Mouse (Mus musculus): ENCODE results near the gene Tmem123. TPM values are rescaled to one million over a fixed set of nuclear protein-coding genes. Genes with fewer than 3 reads are reported as not detected.

The Tmem123 gene
- polyA plus RNA-seq, 1 experiment from 2014 or later, result 43.9 TPM

DNA sequence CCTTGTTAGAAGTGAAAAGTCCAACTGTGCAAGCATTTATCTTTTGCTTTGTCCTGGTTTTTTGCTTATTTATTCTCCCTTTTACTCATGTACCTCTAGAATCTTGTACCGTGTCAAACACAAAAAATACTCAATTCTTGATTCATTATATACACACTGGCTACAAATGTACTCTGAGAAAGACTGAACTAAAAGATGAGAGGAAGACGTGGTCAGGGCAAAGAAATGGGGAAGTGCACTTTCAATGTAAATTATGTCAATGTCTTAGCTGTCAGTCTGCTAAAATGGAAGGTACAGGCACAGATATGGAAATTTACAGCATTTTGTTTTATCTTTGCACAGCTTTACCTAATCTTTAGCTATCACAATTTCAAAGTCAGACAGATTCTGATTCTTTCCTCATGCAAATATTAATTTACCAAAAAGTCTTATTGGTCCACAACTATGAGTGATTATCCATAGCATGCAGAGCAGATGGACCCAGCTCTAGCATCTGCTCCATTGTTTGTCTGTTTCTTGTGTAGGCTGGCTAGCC lies 7.9 kb upstream of the Tmem123 start:
- H3K27ac ChIP-seq (ENCODE audit: low read depth, low read length), result no peak overlapping the region
- 80% methylated on average over 2 of the region's 2 CpGs for WGBS
- DNase-seq (ENCODE audit: low spot score) (no peak), ATAC-seq (no peak)
- H3K27me3 ChIP-seq (replicated peaks; ENCODE audit: control insufficient read depth, insufficient read depth, low read length), result no peaks in the 10 kb centered on the region
- no peak overlapping the region for H3K4me2 ChIP-seq (ENCODE audit: low read length)
- H3K9ac ChIP-seq (ENCODE audit: low read length), result no peak overlapping the region
- H3K4me3 ChIP-seq (ENCODE audit: low read depth, low read length), result no peak overlapping the region
- H3K4me1 ChIP-seq (ENCODE audit: control insufficient read depth, insufficient read depth, low read length), result no peaks in the 10 kb centered on the region
- H3K36me3 ChIP-seq (ENCODE audit: control insufficient read depth, insufficient read depth, low read length), result no peaks in the 10 kb centered on the region
- H3K9me3 ChIP-seq (replicated peaks; ENCODE audit: control insufficient read depth, low read length), result peaks cover 3% of the 10 kb centered on the region; the same call in 1 of the 2 replicates

DNA sequence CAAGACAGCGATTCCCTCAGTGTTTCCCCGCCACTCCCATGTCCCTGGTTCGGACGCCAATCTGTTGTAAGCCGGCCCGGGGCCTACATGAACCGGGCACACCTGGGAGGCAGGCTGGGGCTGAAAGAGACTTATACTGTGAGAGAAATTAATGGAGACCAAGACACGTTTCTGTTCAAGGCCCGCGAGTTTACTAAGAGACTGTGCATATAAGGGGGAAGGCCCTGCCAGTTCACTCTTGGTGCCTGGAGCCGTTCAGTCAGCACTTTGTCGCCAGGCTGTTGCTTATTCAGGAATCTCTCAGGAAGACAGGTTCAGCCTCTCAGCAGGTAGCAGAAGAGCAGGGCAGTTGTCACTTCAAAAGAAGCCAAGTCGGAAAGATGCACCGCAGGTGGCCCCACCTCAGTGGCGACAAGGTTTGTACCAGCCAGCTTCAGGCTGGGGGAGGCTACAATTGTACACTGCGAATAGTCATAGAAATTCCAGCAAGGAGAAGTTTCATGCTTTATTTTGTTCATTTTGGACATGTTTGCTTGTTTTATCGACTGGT lies 1.9 kb upstream of the Tmem123 start:
- 0 out of 2 replicates have a peak, but pooled peaks cover 11% of the 10 kb centered on the region for H3K4me1 ChIP-seq (ENCODE audit: control insufficient read depth, insufficient read depth, low read length)
- H3K4me2 ChIP-seq (ENCODE audit: low read length), result no peak overlapping the region
- no peak for ATAC-seq
- peaks cover 3% of the 10 kb centered on the region; the same call in 1 of the 2 replicates for H3K9me3 ChIP-seq (replicated peaks; ENCODE audit: control insufficient read depth, low read length)
- DNase-seq (ENCODE audit: low spot score), result no peak
- H3K4me3 ChIP-seq (ENCODE audit: low read depth, low read length), result no peak overlapping the region
- 39% methylated on average over 17 of the region's 17 CpGs for WGBS
- H3K27ac ChIP-seq (ENCODE audit: low read depth, low read length), result no peak overlapping the region
- no peak overlapping the region for H3K9ac ChIP-seq (ENCODE audit: low read length)
- H3K27me3 ChIP-seq (replicated peaks; ENCODE audit: control insufficient read depth, insufficient read depth, low read length), result peaks cover 6% of the 10 kb centered on the region; the same call in 1 of the 2 replicates
- no peaks in the 10 kb centered on the region for H3K36me3 ChIP-seq (ENCODE audit: control insufficient read depth, insufficient read depth, low read length)

DNA sequence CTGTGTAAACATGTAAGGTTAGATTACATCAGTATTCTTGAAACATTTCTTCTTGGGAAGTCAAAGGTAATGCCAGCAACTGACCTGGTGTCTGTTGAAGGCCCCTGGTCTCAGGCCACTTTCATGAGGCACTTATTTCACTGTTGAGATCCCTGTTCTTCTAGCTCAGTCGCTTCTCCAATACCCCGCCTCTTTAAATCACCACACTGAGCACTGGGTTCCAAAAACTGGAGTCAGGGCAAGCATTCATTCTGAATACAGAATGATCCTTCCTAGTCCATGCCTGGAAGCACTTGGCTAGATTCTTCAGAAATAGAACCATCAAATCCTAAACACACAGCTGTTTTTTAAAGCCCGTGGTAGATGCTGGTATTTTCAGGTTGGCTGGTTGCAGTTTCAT lies 1.1 kb upstream of the Tmem123 start:
- H3K9me3 ChIP-seq (replicated peaks; ENCODE audit: control insufficient read depth, low read length), result peaks cover 3% of the 10 kb centered on the region; the same call in 1 of the 2 replicates
- 78% methylated on average over 3 of the region's 3 CpGs for WGBS
- peaks cover 14% of the 10 kb centered on the region; the same call in 1 of the 2 replicates for H3K4me1 ChIP-seq (ENCODE audit: control insufficient read depth, insufficient read depth, low read length)
- no peaks in the 10 kb centered on the region for H3K36me3 ChIP-seq (ENCODE audit: control insufficient read depth, insufficient read depth, low read length)
- DNase-seq (ENCODE audit: low spot score), result no peak
- no peak for ATAC-seq
- H3K4me3 ChIP-seq (ENCODE audit: low read depth, low read length), result no peak overlapping the region
- H3K27ac ChIP-seq (ENCODE audit: low read depth, low read length), result no peak overlapping the region
- H3K4me2 ChIP-seq (ENCODE audit: low read length), result no peak overlapping the region
- peaks cover 6% of the 10 kb centered on the region; the same call in 1 of the 2 replicates for H3K27me3 ChIP-seq (replicated peaks; ENCODE audit: control insufficient read depth, insufficient read depth, low read length)
- H3K9ac ChIP-seq (ENCODE audit: low read length), result no peak overlapping the region

DNA sequence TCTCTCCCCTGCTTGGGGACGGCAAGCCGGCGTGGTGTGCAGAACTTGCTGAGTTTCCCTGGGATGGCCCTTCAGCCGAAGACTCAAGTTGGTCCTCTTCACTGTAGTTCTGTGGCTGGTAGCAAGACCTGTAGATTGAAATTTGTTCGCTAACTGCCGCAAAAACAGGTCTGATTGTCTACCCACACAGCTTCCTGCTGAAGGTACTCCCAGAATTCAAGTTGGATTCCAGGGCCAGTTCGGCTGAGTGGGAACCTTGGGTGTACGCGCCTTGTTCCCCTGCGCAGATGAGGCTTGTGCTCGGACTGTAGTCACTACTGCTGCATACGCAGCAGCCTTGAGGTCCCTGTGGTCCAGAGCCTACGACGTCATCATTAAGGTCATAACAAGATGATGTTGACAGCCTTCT lies 626 bp downstream of the Tmem123 start:
- peaks cover 14% of the 10 kb centered on the region; the same call in 1 of the 2 replicates for H3K4me1 ChIP-seq (ENCODE audit: control insufficient read depth, insufficient read depth, low read length)
- H3K9me3 ChIP-seq (replicated peaks; ENCODE audit: control insufficient read depth, low read length), result no peaks in the 10 kb centered on the region
- ATAC-seq, result peak; percentile 13
- H3K4me2 ChIP-seq (ENCODE audit: low read length), result peak overlapping the region; percentile 62
- peak overlapping the region; percentile 75 for H3K4me3 ChIP-seq (ENCODE audit: low read depth, low read length)
- WGBS, result 2% methylated on average over 14 of the region's 14 CpGs
- peak overlapping the region; percentile 77 for H3K9ac ChIP-seq (ENCODE audit: low read length)
- DNase-seq (ENCODE audit: low spot score), result peak; percentile 42
- H3K27ac ChIP-seq (ENCODE audit: low read depth, low read length), result peak overlapping the region; percentile 50; the same call in 1 of the 2 replicates
- H3K36me3 ChIP-seq (ENCODE audit: control insufficient read depth, insufficient read depth, low read length), result peaks cover 7% of the 10 kb centered on the region; the same call in 1 of the 2 replicates
- peaks cover 6% of the 10 kb centered on the region; the same call in 1 of the 2 replicates for H3K27me3 ChIP-seq (replicated peaks; ENCODE audit: control insufficient read depth, insufficient read depth, low read length)

DNA sequence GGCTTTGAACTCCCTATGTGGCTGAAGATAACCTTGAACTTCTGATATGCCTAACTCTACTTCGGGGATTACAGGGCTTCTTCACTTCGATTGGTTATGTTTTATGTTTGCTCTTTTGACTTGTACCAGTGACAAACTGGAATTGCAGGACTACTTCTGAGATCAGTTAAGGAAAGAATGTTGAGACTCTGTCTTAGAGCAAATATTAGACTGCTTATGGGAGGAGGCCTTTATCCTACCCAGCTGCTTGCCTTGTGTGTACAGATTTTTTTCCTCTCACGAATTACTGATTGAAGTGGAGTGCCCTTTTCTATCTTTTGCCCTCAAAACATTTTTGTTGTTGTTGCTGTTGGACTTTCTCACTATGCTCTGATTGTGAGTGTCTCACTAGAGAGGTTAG lies 1.4 kb downstream of the Tmem123 start:
- Histone ChIP-seq H3K4me2 (ENCODE audit: low read length) (peak overlapping the region; percentile 62), H3K4me3 (ENCODE audit: low read depth, low read length) (peak overlapping the region; percentile 75), H3K9ac (ENCODE audit: low read length) (no peak overlapping the region), H3K4me1 (ENCODE audit: control insufficient read depth, insufficient read depth, low read length) (peaks cover 14% of the 10 kb centered on the region; the same call in 1 of the 2 replicates), H3K27me3 (replicated peaks; ENCODE audit: control insufficient read depth, insufficient read depth, low read length) (peaks cover 6% of the 10 kb centered on the region; the same call in 1 of the 2 replicates), H3K27ac (ENCODE audit: low read depth, low read length) (no peak overlapping the region), H3K9me3 (replicated peaks; ENCODE audit: control insufficient read depth, low read length) (no peaks in the 10 kb centered on the region), H3K36me3 (ENCODE audit: control insufficient read depth, insufficient read depth, low read length) (peaks cover 8% of the 10 kb centered on the region)
- ATAC-seq (no peak), DNase-seq (ENCODE audit: low spot score) (no peak)
- WGBS, result 68% methylated on average over 3 of the region's 3 CpGs

DNA sequence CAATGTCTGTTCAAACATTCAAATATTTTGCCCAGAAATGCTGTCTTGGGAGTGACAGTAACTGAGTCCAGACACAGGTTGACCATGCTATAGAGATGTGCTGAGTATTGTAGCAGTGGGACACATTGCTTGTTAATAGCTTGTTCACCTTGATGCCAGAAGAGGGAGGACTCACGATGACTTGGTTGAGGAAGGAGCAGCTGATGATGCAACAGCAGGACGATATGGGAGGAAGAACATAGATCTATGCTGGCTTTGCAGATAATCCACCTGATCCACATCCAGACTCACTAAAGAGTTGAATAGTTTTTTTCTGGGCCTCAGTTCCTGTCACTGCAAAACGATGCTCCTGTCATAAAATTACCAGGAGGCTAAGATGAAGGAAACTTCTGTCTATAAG lies 2.7 kb downstream of the Tmem123 start:
- H3K27ac ChIP-seq (ENCODE audit: low read depth, low read length), result no peak overlapping the region
- WGBS, result 76% methylated on average over 3 of the region's 3 CpGs
- no peak for ATAC-seq

DNA sequence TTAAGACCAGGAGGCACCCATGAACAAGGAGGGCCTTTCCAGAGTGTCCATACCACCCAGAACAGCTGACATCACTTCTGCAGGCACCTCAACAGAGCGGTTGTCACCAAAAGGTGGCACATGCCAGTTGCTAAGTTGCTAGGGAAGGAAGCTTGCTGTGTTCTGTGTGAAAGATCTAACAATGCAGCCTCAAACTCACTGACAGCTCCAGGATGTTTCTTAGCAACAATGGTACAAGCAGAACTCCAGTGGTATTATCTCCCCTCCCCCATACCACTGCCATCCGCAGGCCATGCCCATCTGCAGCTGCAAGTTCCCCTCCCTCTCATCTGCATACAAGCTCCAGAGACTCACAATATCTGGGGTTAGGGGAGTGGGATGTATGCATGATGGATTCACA lies 3.7 kb downstream of the Tmem123 start:
- DNase-seq (ENCODE audit: low spot score) (peak; percentile 72), ATAC-seq (peak; percentile 8; the same call in 1 of the 2 replicates)
- peaks cover 2% of the 10 kb centered on the region; the same call in 1 of the 2 replicates for H3K27me3 ChIP-seq (replicated peaks; ENCODE audit: control insufficient read depth, insufficient read depth, low read length)
- no peak overlapping the region for H3K9ac ChIP-seq (ENCODE audit: low read length)
- 28% methylated on average over 2 of the region's 2 CpGs for WGBS
- H3K4me1 ChIP-seq (ENCODE audit: control insufficient read depth, insufficient read depth, low read length), result peaks cover 14% of the 10 kb centered on the region; the same call in 1 of the 2 replicates
- no peak overlapping the region for H3K4me3 ChIP-seq (ENCODE audit: low read depth, low read length)
- H3K36me3 ChIP-seq (ENCODE audit: control insufficient read depth, insufficient read depth, low read length), result peaks cover 12% of the 10 kb centered on the region
- no peak overlapping the region for H3K4me2 ChIP-seq (ENCODE audit: low read length)
- H3K27ac ChIP-seq (ENCODE audit: low read depth, low read length), result peak overlapping the region; percentile 35; the same call in 1 of the 2 replicates
- no peaks in the 10 kb centered on the region for H3K9me3 ChIP-seq (replicated peaks; ENCODE audit: control insufficient read depth, low read length)

More for the DNA sequence above, 2.7 kb downstream of the Tmem123 start:
- Histone ChIP-seq H3K4me1 (ENCODE audit: control insufficient read depth, insufficient read depth, low read length) (peaks cover 14% of the 10 kb centered on the region; the same call in 1 of the 2 replicates), H3K9me3 (replicated peaks; ENCODE audit: control insufficient read depth, low read length) (no peaks in the 10 kb centered on the region), H3K4me3 (ENCODE audit: low read depth, low read length) (no peak overlapping the region), H3K4me2 (ENCODE audit: low read length) (no peak overlapping the region), H3K36me3 (ENCODE audit: control insufficient read depth, insufficient read depth, low read length) (peaks cover 12% of the 10 kb centered on the region), H3K27me3 (replicated peaks; ENCODE audit: control insufficient read depth, insufficient read depth, low read length) (peaks cover 6% of the 10 kb centered on the region; the same call in 1 of the 2 replicates), H3K9ac (ENCODE audit: low read length) (no peak overlapping the region)
- DNase-seq (ENCODE audit: low spot score), result no peak

DNA sequence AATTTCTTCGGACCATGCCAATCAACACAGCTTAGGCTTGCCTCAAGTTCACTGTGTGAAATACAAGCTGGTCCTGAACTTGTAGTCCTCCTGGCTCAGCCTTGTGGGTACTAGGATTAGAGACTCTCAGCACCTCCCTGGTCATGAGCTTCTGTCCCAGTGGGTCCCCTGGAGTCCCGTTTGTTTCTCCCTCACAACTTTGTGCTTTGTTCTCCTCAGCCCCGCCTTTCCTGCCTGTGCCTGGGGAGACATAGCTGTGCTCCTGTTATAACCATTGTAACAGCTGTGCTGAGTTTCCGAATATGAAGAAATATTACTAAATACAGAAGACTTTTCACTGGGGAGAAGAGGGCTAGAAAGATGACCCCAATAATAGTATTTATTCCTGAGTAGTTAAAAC lies 5.2 kb downstream of the Tmem123 start:
- 65% methylated on average over 4 of the region's 4 CpGs for WGBS
- Histone ChIP-seq H3K4me1 (ENCODE audit: control insufficient read depth, insufficient read depth, low read length) (peaks cover 14% of the 10 kb centered on the region; the same call in 1 of the 2 replicates), H3K9ac (ENCODE audit: low read length) (no peak overlapping the region), H3K36me3 (ENCODE audit: control insufficient read depth, insufficient read depth, low read length) (peaks cover 12% of the 10 kb centered on the region), H3K9me3 (replicated peaks; ENCODE audit: control insufficient read depth, low read length) (no peaks in the 10 kb centered on the region), H3K4me3 (ENCODE audit: low read depth, low read length) (no peak overlapping the region), H3K27ac (ENCODE audit: low read depth, low read length) (no peak overlapping the region), H3K27me3 (replicated peaks; ENCODE audit: control insufficient read depth, insufficient read depth, low read length) (no peaks in the 10 kb centered on the region), H3K4me2 (ENCODE audit: low read length) (no peak overlapping the region)
- ATAC-seq (no peak), DNase-seq (ENCODE audit: low spot score) (no peak)

DNA sequence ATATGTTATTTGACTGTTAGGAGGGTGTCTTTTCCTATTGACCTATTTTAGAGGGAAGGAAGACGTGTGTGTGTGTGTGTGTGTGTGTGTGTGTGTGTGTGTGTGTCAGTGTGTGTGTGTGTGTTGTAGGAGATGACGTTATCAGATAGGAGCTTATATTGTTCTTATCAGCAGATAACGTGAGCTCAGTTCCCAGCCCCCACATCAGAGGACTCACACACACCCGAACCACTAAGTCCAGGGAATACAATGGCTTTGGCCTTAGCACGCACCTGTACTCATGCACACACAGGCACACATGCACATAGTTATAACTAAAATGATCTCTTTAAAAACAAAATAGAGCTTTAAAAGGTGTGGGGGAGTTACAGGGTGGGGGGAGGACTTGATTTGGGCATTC lies 5.7 kb downstream of the Tmem123 start:
- 94% methylated on average over 5 of the region's 5 CpGs for WGBS
- DNase-seq (ENCODE audit: low spot score) (no peak), ATAC-seq (no peak)
- no peak overlapping the region for H3K9ac ChIP-seq (ENCODE audit: low read length)
- peaks cover 14% of the 10 kb centered on the region; the same call in 1 of the 2 replicates for H3K4me1 ChIP-seq (ENCODE audit: control insufficient read depth, insufficient read depth, low read length)
- H3K4me2 ChIP-seq (ENCODE audit: low read length), result no peak overlapping the region
- peaks cover 12% of the 10 kb centered on the region for H3K36me3 ChIP-seq (ENCODE audit: control insufficient read depth, insufficient read depth, low read length)
- H3K27me3 ChIP-seq (replicated peaks; ENCODE audit: control insufficient read depth, insufficient read depth, low read length), result no peaks in the 10 kb centered on the region
- H3K4me3 ChIP-seq (ENCODE audit: low read depth, low read length), result no peak overlapping the region
- H3K27ac ChIP-seq (ENCODE audit: low read depth, low read length), result no peak overlapping the region
- no peaks in the 10 kb centered on the region for H3K9me3 ChIP-seq (replicated peaks; ENCODE audit: control insufficient read depth, low read length)

All from forebrain, embryonic 14.5 days (tissue).